In the genomic region with DNA sequence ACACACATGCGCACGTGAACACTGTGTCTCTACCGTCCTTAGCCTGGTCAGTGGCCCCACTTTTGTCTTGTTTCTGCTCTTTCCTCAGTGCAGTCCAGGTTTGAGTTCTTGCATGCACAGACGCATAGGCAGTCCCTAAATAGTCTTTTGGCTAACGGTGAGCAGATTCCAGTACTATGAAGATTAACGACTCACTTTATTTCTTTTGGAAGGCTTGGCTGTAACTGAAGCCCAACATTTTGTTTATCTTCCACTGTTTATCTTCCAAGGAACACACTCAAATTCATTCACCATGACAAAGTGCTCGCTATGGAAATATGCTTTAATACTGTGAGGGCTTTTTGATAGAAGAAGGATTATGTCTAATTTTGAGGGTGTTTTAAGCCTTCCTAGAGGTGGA, we compare ENCODE assay signal across 16 mouse cellular contexts. TPM values are rescaled to one million over a fixed set of nuclear protein-coding genes. Genes with fewer than 3 reads are reported as not detected.
DNase-seq lines count a peak whose midpoint lies in the region; ATAC-seq lines count a peak whose summit lies in the region.
"Had no signal": no experiment of that assay in that cellular context is flagged by ENCODE, and none has a peak within 500 bp of the region (broad histone marks: within the 10 kb centered on the region; RNA-seq: fewer than 3 reads in every experiment).

No protein-coding gene starts in this region.

- H3K4me2 ChIP-seq in embryonic facial prominence, embryonic 14.5 days (ENCODE audit: low read depth, low read length): no peak overlapping the region
- no peak overlapping the region for H3K4me2 ChIP-seq in kidney, embryonic 15.5 days
- H3K4me2 ChIP-seq: embryonic facial prominence, embryonic 12.5 days; hindbrain, embryonic 12.5 days; liver, embryonic 11.5 days; neural tube, embryonic 12.5 days had no signal

- no peak overlapping the region for H3K4me3 ChIP-seq in embryonic facial prominence, embryonic 14.5 days (ENCODE audit: low read depth, low read length)
- no peak overlapping the region for H3K4me3 ChIP-seq in embryonic facial prominence, embryonic 10.5 days
- no peak overlapping the region for H3K4me3 ChIP-seq in kidney, embryonic 15.5 days (replicated peaks)
- H3K4me3 ChIP-seq: embryonic facial prominence, embryonic 12.5 days; hindbrain, embryonic 12.5 days; neural tube, embryonic 12.5 days had no signal

- DNase-seq in embryonic facial prominence, embryonic 14.5 days (ENCODE audit: low spot score): peak; percentile 45
- DNase-seq in embryonic facial prominence, embryonic 10.5 days (ENCODE audit: low spot score): no peak
- DNase-seq in kidney, adult 18-20 months: no peak
- DNase-seq in 3T3-L1 (ENCODE audit: low read depth, low spot score): peak; percentile 59
- DNase-seq in lung, postnatal 10 days: peak; percentile 33
- no peak for DNase-seq in c-Kit-positive CD71-positive TER-119-positive erythroid progenitor cells, embryonic 14.5 days (ENCODE audit: low spot score)
- DNase-seq: gastrocnemius, postnatal 25 days; layer of hippocampus, postnatal 36 days; right cerebral cortex, postnatal 14 days had no signal

- H3K27ac ChIP-seq in embryonic facial prominence, embryonic 14.5 days (replicated peaks; ENCODE audit: low read depth, low read length): no peak overlapping the region
- no peak overlapping the region for H3K27ac ChIP-seq in embryonic facial prominence, embryonic 10.5 days (replicated peaks)
- peak overlapping the region; percentile 78 for H3K27ac ChIP-seq in kidney, embryonic 15.5 days
- H3K27ac ChIP-seq: embryonic facial prominence, embryonic 12.5 days; hindbrain, embryonic 12.5 days; neural tube, embryonic 12.5 days had no signal

- H3K4me1 ChIP-seq in embryonic facial prominence, embryonic 14.5 days (ENCODE audit: control insufficient read depth, insufficient read depth, low read length): no peaks in the 10 kb centered on the region
- H3K4me1 ChIP-seq in embryonic facial prominence, embryonic 10.5 days: no peaks in the 10 kb centered on the region
- H3K4me1 ChIP-seq in kidney, embryonic 15.5 days: peaks cover 6% of the 10 kb centered on the region; the same call in 1 of the 2 replicates
- H3K4me1 ChIP-seq: embryonic facial prominence, embryonic 12.5 days; hindbrain, embryonic 12.5 days; neural tube, embryonic 12.5 days had no signal

- H3K9ac ChIP-seq in embryonic facial prominence, embryonic 14.5 days (ENCODE audit: low read depth, low read length): no peak overlapping the region
- H3K9ac ChIP-seq in kidney, embryonic 15.5 days: no peak overlapping the region
- H3K9ac ChIP-seq: embryonic facial prominence, embryonic 12.5 days; hindbrain, embryonic 12.5 days; neural tube, embryonic 12.5 days had no signal

- no peak for ATAC-seq in embryonic facial prominence, embryonic 14.5 days (ENCODE audit: low read depth)
- peak; percentile 69 for ATAC-seq in kidney, embryonic 15.5 days (replicated peaks; ENCODE audit: low FRiP score)
- ATAC-seq in monocyte, adult 5-6 weeks (replicated peaks; ENCODE audit: insufficient number of reproducible peaks, low FRiP score, low TSS enrichment, poor library complexity, severe bottlenecking): no peak
- ATAC-seq: Patski had no signal

- H3K9me3 ChIP-seq in embryonic facial prominence, embryonic 14.5 days (ENCODE audit: control insufficient read depth, low read length): no peaks in the 10 kb centered on the region
- no peaks in the 10 kb centered on the region for H3K9me3 ChIP-seq in embryonic facial prominence, embryonic 10.5 days
- no peaks in the 10 kb centered on the region for H3K9me3 ChIP-seq in kidney, embryonic 15.5 days (replicated peaks)
- H3K9me3 ChIP-seq: embryonic facial prominence, embryonic 12.5 days; hindbrain, embryonic 12.5 days; neural tube, embryonic 12.5 days had no signal

- no peaks in the 10 kb centered on the region for H3K36me3 ChIP-seq in embryonic facial prominence, embryonic 14.5 days (ENCODE audit: control insufficient read depth, insufficient read depth, low read length)
- no peaks in the 10 kb centered on the region for H3K36me3 ChIP-seq in embryonic facial prominence, embryonic 10.5 days (replicated peaks)
- H3K36me3 ChIP-seq in kidney, embryonic 15.5 days: no peaks in the 10 kb centered on the region
- H3K36me3 ChIP-seq: embryonic facial prominence, embryonic 12.5 days; hindbrain, embryonic 12.5 days; neural tube, embryonic 12.5 days had no signal

- H3K27me3 ChIP-seq in embryonic facial prominence, embryonic 14.5 days (replicated peaks; ENCODE audit: control insufficient read depth, insufficient read depth, low read length): no peaks in the 10 kb centered on the region
- no peaks in the 10 kb centered on the region for H3K27me3 ChIP-seq in embryonic facial prominence, embryonic 10.5 days (replicated peaks; ENCODE audit: low read depth, poor library complexity, severe bottlenecking)
- H3K27me3 ChIP-seq in kidney, embryonic 15.5 days: no peaks in the 10 kb centered on the region
- H3K27me3 ChIP-seq: embryonic facial prominence, embryonic 12.5 days; hindbrain, embryonic 12.5 days; neural tube, embryonic 12.5 days; Patski had no signal

- 65% methylated on average over 7 of the region's 7 CpGs for WGBS in embryonic facial prominence, embryonic 14.5 days
- WGBS in embryonic facial prominence, embryonic 10.5 days: 90% methylated on average over 7 of the region's 7 CpGs
- WGBS in kidney, embryonic 15.5 days: 34% methylated on average over 7 of the region's 7 CpGs

RNA-seq across cellular contexts. Expression of a gene that starts 43.9 kb away (rescaled TPM):
- 6.7 and 7.3 TPM in 2 replicates for polyA plus RNA-seq in embryonic facial prominence, embryonic 14.5 days (2014; fragmentation: Nextera tagmentation; extraction: Ambion mirVana)
- polyA plus RNA-seq in embryonic facial prominence, embryonic 10.5 days (2016; fragmentation: Nextera tagmentation; extraction: Ambion mirVana): 3.2 and 3.8 TPM in 2 replicates
- polyA plus RNA-seq in kidney, embryonic 15.5 days (2015; fragmentation: Nextera tagmentation; extraction: Ambion mirVana): 3.9 and 5.4 TPM in 2 replicates
- 7.0 to 27.5 TPM (median 13.1 TPM) in 3 replicates for total RNA-seq in monocyte, adult 5-6 weeks (2017)

Comparison
In these comparisons a context has a peak if more than half of its experiments do, and no peak if none do; other contexts are left out.
1. DNase-seq: peak in embryonic facial prominence, embryonic 14.5 days (single experiment), 3T3-L1 (single experiment) and lung, postnatal 10 days (single experiment); none in embryonic facial prominence, embryonic 10.5 days (single experiment), kidney, adult 18-20 months (single experiment) and c-Kit-positive CD71-positive TER-119-positive erythroid progenitor cells, embryonic 14.5 days (single experiment).